Mouse (Mus musculus): Measurements from ENCODE around the gene Msmp.
A peak's percentile ranks its signal among the peaks of the same experiment; 100 is the strongest.
"Not testable (repeated sequence)": the region's sequence is repeated elsewhere in the genome, so short reads cannot be mapped to it uniquely, and the experiment has no call there.

The Msmp gene

DNA sequence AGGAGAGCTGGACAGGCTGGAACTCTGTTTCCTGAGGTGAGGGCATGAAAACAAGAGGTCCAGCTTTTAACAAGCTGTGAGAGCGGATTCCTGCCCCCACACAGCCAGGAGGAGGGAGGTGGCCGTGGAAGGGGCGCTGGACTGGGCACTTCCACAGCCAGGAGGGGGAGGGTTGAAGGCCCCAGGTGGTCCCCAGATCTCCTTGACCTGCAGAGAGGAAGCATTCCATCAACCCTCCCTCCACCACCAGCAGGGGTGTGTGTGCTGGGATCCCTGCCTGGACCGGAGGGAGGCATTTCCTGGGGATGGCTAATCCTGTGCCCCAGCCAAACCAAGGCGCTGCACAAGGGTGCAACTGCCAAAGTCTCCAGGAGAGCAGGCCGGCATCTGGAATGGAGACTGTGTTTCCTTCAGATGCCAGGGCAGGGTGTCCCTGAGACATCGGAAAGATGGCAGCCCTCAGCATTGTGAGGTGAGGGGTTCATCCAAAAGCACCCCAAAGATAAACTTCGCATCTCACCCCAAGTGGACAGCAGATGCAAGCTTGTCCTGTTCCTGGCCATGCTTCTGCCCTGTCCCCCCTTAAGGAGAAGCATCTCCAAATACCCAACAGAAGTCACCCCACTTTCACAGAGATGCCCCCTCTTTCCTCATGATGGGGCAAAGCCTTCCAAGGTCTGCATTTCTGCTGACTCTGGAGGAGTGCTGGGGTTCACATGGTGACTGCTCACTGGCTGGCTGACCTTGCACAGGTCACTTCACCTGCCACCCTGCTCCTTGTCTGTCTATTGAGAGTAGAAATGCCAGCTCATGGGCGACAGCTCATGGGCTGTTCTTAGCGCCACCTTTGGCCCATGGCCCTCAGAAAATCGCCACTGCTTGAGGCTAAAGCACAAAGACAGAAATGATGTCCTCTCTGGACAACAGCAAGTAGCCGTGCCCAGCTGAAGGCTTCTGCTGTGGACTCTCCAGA lies at the start of gene Msmp:
Msmp (minus strand) TSS at position 51 of the 973 bp plus-strand sequence.
- no peak for DNase-seq (ENCODE audit: low spot score in 2 of 2)

DNA sequence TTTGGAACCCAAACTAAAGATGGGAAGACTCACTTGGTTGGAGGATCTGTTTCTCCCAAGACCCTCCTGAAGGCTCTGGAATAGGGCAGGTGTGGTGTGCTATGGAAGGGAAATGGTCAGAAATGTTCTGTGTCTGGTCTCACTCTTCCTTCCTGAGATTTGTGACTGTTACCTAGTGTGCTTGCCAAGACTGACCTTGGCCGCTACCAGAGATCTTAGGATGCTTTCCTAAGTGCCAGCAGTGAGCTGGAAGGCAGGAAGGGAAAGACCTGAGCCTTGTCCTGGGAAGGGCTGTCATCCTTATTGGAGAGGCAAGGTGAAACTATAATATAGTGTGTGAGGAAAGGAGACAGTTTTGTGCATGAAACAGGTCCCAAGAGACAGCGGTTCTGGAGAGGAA lies 49.4 kb upstream of the Msmp start:
- DNase-seq (ENCODE audit: low spot score in 2 of 2): no peak

DNA sequence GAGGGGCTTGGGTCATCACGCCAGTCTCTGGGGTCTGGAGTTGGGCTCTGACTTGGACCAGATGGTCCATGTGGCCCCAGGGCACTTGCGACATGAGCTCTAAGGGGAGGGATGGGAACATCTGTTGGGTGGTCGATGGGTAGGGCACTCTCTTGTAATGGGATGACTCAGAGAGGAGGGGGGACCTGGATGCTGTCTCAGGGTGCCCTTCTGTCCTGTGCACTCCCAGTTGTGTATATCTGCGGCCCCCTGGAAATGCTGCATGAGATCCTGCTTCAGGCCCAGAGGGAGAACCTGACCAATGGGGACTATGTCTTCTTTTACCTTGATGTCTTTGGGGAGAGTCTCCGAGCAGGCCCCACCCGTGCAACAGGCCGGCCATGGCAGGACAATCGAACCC lies 49.0 kb upstream of the Msmp start:
- no peak for DNase-seq (ENCODE audit: low spot score in 2 of 2)

DNA sequence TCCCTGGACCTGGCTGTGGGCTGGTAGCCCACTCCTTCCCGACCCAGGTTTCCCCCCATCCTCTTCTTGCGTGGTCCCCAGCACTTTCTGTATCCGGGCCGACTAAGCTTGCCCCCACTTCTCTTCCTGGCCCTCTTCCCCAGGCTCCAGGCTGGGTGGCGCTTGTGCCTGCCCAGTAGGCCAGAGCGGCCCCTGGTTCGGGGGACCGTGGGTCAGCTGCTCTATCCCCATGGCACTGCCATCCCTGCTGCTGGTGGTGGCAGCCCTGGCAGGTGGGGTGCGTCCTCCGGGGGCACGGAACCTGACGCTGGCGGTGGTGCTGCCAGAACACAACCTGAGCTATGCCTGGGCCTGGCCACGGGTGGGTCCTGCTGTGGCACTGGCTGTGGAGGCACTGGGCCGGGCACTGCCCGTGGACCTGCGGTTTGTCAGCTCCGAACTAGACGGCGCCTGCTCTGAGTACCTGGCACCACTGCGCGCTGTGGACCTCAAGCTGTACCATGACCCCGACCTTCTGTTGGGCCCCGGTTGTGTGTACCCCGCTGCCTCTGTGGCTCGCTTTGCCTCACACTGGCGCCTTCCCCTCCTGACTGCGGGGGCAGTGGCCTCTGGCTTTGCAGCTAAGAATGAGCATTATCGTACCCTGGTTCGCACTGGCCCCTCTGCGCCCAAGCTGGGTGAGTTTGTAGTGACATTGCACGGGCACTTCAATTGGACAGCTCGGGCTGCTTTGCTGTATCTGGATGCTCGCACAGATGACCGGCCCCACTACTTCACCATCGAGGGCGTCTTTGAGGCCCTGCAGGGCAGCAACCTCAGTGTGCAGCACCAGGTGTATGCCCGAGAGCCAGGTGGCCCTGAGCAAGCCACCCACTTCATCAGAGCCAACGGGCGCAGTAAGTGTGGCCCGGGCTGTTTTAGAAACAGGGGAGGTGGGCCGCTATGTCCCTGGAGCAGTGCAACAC lies 47.9 kb upstream of the Msmp start:
- no peak for DNase-seq (ENCODE audit: low spot score in 2 of 2)

GRCm38 (mm10) chr4:43631046-43631955 lies 47.0 kb upstream of the Msmp start, which contains the start of gene Npr2:
Gene Npr2 (plus strand): TSS chr4:43631935.
- DNase-seq (ENCODE audit: low spot score in 2 of 2): no peak

GRCm38 (mm10) chr4:43630671-43631045 lies 46.4 kb upstream of the Msmp start:
- no peak for DNase-seq (ENCODE audit: low spot score in 2 of 2)

DNA sequence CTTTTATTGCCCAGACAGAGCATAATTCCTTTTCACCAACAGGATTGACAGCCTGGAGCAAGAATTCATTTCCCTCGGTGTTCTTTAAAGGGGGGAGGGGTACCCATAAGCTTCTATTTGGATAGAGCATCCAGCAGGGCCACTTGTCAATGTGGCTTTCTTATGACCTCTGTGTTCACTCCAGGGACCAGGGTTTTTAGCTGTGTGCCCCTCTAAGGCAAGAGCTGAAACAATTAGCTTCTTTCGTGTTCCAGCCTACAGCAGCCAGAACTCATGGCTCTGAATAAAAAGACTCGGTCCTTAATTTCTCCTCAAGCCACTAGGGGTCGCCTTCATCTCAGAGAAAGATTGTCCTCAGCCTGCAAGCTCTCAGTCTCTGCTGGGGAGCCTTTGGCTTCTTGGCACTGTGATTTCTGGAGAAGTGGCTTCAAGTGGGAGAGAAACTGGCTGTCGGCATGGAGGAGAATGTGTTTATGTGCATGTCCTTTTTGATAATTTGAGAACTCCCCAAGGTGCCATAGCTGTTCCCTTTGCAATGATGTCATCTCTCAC lies 45.8 kb upstream of the Msmp start:
- DNase-seq (ENCODE audit: low spot score in 2 of 2): peak; percentile 60 to 92

GRCm38 (mm10) chr4:43629106-43629817 lies 45.0 kb upstream of the Msmp start:
- no peak for DNase-seq (ENCODE audit: low spot score in 2 of 2)

GRCm38 (mm10) chr4:43620146-43620778 lies 36.0 kb upstream of the Msmp start:
- DNase-seq (ENCODE audit: low spot score in 2 of 2): no peak

GRCm38 (mm10) chr4:43613060-43613730 lies 28.9 kb upstream of the Msmp start:
- DNase-seq (ENCODE audit: low spot score in 2 of 2): no peak

- no peak for DNase-seq (ENCODE audit: low spot score in 2 of 2)
Measured at GRCm38 (mm10) chr4:43612534-43612933, 28.2 kb upstream of the Msmp start.

DNA sequence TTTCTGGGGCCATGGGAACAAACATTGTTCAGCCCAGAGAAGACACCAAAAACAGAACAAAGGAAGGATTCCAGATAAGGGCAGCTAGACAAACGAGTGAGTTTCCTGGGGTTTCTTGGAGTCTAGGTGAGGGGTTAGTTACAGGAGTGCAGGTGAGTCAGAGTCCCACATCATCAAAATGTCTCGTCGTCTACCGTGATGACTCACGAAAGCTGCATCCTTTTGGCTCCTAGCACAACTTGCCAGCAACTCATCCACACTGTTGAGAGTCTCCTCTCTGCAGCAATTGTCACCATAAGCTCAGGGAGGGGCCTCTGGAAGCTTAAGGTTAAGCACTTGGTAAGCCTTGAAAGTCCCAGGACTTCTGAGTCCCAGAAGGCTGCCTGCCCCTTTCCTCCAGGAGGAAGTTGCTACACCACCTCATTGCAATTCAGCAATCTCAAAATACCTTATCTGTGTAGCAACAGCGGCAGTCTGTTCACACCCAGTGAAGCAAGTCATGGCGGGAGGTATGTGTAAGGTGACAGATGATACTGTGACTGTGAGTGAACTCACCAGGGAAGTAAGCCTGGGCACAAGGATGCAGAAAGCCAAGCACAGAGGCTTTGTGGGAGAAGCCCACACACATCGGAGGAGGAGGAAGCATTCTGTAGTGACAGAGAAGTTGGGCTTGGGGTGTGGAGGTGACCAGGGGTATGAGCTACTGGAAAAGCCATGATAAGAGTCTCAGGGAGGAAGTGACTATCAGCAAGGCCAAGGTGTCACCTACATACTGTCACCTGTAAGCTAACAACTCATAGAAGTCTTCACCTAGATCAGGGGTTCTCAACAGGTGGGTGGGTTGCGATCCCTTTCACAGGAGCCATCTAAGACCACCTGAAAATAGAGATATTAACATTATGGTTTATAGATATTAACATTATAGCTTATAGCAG lies 20.7 kb upstream of the Msmp start:
- no peak for DNase-seq (ENCODE audit: low spot score in 2 of 2)

DNA sequence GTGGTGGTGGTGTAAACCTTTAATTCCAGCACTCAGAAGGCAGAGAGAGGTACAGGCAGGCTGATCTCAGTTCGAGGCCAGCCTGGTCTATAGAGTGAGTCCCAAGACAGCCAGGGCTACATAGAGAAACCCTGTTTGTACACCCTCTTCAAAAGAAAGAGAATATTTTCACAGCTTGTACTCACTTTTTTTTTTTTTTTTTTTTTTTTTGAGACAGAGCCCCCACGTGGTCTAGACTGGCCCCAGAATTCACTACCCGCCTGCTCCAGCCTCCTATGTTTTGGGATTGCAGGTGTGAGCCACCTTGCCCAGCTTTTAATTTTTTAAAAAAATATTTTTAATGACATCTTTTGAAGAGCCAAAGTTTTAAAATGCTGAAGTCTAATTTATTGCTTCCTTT lies 19.8 kb upstream of the Msmp start:
- DNase-seq (ENCODE audit: low spot score in 2 of 2): no peak

- DNase-seq (ENCODE audit: low spot score in 2 of 2): no peak
Measured at GRCm38 (mm10) chr4:43600195-43600934, 16.1 kb upstream of the Msmp start.

DNA sequence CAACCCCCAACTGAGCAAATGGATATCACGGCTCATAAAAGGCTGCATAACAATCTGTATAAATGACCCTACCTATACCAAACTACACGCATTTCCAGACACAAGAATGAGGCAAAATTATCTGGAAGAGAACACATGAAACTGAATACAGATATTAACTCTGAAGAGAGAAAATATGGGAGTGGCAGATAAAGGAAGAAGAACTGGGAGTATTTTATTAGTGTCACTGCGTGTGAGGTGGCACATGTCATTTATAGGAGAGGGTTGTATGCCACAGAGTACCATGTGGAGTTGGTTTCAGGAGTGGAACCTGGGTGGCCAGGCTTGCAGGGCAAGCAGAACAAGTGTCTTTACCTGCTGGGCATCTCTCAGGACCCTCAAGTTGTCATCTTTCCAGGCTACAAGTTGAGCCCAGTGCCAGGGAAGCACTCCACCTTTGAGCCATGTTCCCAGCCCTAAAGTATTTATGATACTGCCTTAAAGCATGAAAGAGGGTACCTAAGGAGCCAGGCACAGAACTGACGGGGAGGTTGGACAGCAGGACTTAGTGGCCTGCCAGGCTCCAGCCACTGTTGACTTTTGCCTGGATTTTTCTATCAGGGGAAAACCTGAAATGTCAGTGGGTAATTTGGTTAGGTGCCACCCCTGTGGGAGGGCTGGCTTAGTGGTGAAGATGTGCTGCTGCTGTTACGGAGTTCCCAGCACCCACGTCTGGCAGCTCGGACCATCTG lies 14.5 kb upstream of the Msmp start:
- DNase-seq (ENCODE audit: low spot score in 2 of 2): no peak

DNA sequence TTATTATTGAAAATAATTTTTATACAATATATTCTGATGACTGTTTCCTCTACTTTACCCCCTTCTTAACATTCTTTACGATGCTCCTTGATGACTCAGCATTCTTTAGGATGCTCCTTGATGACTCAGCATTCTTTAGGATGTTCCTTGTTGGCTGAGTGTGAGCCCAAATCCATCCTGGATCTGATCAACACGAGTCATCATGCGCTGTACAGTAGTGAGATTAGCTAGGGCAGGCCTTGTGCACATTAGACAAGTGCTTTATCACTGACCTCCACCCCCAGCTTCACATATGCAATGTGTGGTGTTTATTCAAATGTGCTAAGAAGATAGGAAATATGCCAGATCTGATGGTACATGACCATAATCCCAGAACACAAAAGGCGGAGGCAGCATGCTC lies 13.9 kb upstream of the Msmp start:
- no peak for DNase-seq (ENCODE audit: low spot score in 2 of 2)

DNA sequence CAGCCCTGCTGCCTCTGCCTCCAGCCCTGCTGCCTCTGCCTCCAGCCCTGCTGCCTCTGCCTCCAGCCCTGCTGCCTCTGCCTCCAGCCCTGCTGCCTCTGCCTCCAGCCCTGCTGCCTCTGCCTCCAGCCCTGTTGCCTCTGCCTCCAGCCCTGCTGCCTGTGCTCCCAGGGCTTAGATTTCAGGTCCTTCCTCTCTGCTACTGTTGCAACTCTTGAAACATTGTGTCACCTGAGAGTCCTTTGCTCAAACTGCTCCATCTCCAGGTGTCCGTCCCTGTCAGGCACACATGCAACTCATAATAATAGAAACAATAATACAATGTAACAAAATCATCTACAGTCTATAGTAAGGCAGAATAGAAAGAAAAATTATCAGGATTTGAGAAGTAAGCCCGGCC lies 12.3 kb upstream of the Msmp start:
- not testable (repeated sequence) for DNase-seq (ENCODE audit: low spot score in 2 of 2)

Measured in left cerebral cortex, adult 9 months (tissue).